Mouse (Mus musculus) heart, adult 2 months (tissue): ENCODE measurements around the gene Tagln3.

Experiments
- CTCF ChIP-seq: fragments of 200-600 bp; IDR thresholded peaks from 2 replicates; pipeline ENCODE4 v1.8.1; 2022; ENCODE audit warnings: antibody characterized with exemption, mild to moderate bottlenecking, moderate library complexity
- EP300 ChIP-seq: fragments of 200-500 bp; IDR thresholded peaks from 2 replicates; pipeline ENCODE4 v1.6.1; 2011; ENCODE audit warnings: low read depth, low read length, control low read depth; ENCODE audit not compliant: insufficient read depth
- POLR2A ChIP-seq: fragments of 200-500 bp; IDR thresholded peaks from 2 replicates; pipeline ENCODE4 v1.6.1; 2011; ENCODE audit warnings: mild to moderate bottlenecking, low read depth, low read length, control low read depth; ENCODE audit not compliant: insufficient read depth

DNA sequence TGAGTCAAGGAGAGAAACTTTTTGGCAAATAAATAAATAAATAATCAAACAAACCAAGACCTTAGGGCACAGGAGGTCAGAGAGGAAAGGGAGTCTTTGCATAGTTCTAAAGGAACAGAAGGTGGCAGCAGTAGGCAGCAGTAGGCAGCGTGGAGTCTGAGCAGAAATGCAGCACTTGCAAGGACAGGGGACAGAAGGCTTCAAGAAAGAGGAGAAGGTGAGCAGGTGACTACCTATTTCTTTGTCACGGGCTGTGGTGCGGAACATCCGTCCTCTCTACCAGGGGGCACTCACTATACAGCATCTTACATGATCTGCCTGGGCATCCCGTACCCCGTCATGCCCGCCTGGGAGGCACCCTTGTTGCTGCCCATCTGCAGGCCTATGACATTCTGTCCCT lies 13.1 kb downstream of the Tagln3 start:
- peak; percentile 42 for TF ChIP-seq CTCF
- TF ChIP-seq EP300, result no peak
- TF ChIP-seq POLR2A, result no peak
